Mouse (Mus musculus): ENCODE measurements around the gene Nup85. TPM values are rescaled to one million over a fixed set of nuclear protein-coding genes. Genes with fewer than 3 reads are reported as not detected.

The Nup85 gene
- total RNA-seq, 2 experiments from 2014 or later = 33.2 to 43.0 TPM

GRCm38 (mm10) chr11:115612410-115613137 lies 48.3 kb downstream of the Nup85 start, which contains the start of gene Mif4gd:
Gene Mif4gd, minus strand, starts transcription at chr11:115612969.
- DNase-seq (ENCODE audit: low spot score in 2 of 2) = peak; percentile 95 to 97

DNA sequence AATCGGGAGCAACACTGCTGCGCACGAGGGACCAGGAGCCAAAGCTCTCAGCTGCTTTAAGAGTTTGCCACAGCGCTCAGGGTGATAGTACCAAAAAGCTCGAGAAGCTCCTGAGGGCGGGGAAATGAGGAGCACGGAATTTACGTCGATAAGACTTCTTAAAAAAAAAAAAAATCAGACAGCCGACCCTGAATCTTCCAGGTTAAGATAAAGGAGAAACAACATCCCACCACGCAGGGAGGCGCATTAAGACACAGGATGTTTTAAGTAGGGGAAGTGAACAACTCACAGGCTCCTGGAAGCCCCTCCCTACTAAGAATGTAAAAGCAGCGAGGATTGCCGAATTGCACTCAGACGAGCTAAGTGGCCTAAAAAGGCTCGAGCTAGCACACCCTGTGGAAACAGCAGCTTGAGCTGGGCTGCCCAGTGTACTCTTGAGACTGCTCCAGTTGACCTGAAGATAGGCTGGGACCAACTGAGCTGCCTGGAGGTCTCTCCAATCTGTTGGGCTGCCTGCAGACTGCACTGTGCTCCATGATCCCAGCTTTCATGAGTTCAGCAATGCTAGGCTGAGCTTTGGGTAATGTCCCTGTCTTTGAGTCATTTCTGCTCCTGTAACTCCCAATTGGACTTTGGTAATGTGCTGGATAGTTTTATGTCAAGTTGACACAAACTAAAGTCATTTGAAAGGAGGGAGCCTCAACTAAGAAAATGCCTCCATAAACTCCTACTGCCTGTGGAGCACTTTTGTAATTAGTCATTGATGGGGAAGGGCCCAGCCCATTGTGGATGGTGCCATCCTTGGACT lies 49.1 kb downstream of the Nup85 start:
- no peak for DNase-seq (ENCODE audit: low spot score in 2 of 2)

- no peak for DNase-seq (ENCODE audit: low spot score in 2 of 2)
Measured at GRCm38 (mm10) chr11:115614346-115615107, 50.3 kb downstream of the Nup85 start.

DNA sequence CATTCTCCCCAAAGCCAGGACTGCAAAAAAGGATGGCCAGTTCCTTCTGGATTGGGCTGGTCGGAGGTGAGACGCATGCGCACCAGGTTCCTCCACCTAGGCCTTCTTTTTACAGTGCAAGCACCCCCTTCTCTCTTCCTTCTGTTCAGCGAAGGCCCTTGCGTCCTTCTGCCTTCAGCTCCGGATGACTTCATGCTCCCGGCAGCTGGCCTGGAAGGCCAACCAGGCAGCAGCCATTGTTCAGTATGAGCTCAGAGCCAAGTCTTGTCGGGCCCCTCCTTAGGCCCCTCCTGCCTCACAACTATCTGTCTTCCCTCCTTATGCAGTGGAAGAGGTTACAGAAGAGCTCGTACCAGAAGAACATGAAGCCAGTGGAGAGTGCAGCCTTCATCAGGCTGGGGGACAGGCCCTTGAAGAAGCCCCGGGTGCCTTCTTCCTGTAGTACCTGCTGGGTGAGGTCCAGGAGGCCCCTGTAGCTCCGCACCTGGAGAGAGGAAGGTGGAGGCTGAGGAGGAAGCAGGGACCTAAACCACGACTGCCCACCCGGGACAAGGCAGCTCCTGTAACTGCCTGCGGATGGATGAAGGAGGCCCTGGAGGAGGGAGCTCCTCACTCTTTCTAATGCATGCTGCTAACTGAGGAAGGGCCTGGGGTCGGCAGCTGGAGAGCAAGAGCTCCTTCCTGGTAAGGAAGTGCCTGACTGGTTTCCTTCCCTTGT lies 51.0 kb downstream of the Nup85 start:
- no peak for DNase-seq (ENCODE audit: low spot score in 2 of 2)

DNA sequence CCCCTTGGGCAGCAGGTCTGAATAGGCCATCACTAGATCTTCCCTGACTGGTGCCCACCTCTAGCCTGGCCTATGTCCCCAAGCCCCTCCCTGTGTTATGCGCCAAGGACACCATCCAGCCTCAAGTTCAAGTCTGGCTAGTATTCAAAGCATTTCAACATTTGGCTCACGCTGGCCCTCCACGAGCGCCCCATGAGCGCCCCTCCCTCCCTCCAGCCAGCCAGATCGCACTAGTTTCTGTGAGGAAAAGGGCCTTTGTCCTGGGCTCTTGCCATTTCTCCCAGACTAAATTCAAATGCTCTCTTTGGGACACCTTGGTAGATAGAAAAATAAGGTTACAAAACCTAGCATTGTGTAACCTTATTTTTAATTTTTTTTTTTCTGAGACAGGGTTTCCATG lies 51.6 kb downstream of the Nup85 start:
- DNase-seq (ENCODE audit: low spot score in 2 of 2) = no peak

- DNase-seq (ENCODE audit: low spot score in 2 of 2) = no peak
Measured at GRCm38 (mm10) chr11:115616371-115616770, 52.1 kb downstream of the Nup85 start.

GRCm38 (mm10) chr11:115616893-115617292 lies 52.7 kb downstream of the Nup85 start:
- no peak for DNase-seq (ENCODE audit: low spot score in 2 of 2)

GRCm38 (mm10) chr11:115618001-115618400 lies 53.8 kb downstream of the Nup85 start:
- no peak for DNase-seq (ENCODE audit: low spot score in 2 of 2)

DNA sequence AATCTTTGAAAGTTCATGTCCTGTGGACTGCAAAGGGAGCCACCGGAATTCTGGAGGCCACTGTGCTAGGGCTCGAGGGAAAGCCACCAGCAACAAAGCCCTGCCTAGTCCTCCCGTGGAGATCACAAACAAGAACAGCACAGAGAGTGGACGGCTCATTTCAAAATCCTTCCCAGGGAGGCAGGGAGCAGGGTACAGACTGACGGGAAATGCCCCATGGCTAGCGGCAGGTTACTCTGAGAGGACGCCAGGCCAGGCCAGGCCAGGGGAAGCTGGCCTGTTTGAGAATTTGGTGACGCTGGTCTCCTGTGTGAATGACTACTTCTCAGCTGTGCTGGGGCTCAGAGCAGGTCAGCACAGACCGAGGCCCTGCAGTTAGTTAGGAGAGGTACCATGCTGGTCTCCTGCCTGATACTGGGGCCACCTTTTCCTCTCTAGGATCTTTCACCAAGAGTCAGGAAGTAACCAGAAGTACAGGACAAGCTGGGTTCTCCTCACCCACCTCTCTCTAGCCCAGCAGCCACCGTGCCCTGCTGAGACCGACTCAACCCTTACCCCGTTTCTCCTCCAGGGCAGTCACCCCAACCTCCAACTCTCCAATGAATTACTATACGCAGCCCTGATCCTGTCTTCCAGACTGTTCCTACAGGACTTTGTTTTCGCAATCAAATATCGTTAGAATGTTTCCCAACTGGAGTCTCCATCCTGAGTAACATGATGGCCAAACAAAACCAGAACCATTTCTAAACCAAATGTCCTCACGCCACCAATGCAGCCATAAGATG lies 54.7 kb downstream of the Nup85 start:
- no peak for DNase-seq (ENCODE audit: low spot score in 2 of 2)

GRCm38 (mm10) chr11:115619949-115620348 lies 55.7 kb downstream of the Nup85 start:
- DNase-seq (ENCODE audit: low spot score in 2 of 2) = no peak

- no peak for DNase-seq (ENCODE audit: low spot score in 2 of 2)
Measured at GRCm38 (mm10) chr11:115623487-115624070, 59.3 kb downstream of the Nup85 start.

DNA sequence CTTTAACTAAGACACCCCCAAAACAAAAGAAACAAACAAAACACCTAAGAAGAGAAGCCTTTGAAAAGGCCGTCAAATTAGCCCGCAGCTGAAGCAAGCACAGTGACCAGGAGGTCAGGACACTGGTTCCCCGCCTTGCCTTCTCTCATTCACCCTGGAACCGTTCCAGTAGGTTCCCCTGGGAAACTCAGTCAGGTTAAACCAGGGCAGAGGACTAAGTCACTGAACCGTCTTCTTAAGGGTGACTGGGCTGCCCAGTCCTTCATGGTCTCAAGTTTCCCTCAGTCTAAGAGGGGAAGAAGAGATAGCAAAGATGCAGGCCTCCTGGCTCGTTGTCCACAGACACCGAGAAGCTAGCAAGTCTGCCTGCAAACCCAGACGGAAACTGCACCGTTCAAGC lies 61.6 kb downstream of the Nup85 start:
- no peak for DNase-seq (ENCODE audit: low spot score in 2 of 2)

GRCm38 (mm10) chr11:115626824-115627616 lies 62.8 kb downstream of the Nup85 start:
- DNase-seq (ENCODE audit: low spot score in 2 of 2) = no peak

DNA sequence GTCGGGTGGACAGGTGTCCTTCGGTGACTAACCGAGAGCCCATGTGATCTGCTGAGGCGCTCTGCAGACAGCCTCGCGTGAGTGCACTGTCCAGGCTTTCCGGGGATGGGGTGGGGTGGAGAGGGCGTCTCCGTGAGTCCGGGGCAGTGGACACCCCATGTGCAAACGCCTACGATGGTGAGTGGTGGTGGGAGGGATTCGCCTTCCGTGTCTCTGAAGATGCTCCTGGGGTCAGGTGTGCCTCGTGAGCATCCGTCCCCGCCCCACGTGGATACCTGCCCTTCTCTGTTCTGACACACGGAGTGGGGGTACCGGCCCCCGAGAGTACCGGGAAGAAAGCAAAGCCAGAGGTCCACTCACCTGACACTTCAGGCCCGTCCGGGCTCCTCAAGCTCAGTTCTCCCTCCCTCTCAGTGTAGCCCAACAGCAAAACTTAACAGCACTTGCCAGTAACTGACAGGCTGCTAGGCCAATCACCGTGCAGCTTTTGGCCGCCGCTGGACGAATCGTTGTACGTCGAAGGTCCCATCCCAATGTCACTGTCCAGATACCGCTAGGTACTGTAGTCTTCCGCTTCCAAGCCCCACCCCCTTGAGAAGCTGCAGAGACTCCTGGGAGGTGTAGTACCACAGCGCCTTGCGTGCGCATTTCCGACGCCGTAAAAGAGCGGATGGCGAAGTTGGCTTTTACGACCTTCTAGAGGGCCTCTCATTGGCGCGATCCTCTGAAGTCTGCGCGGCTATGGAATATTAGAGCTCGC lies 63.7 kb downstream of the Nup85 start, which contains the start of gene Slc25a19:
Slc25a19 (minus strand) TSS at position 591 of the 760 bp plus-strand sequence.
- peak; percentile 95 for DNase-seq (ENCODE audit: low spot score in 2 of 2)

DNA sequence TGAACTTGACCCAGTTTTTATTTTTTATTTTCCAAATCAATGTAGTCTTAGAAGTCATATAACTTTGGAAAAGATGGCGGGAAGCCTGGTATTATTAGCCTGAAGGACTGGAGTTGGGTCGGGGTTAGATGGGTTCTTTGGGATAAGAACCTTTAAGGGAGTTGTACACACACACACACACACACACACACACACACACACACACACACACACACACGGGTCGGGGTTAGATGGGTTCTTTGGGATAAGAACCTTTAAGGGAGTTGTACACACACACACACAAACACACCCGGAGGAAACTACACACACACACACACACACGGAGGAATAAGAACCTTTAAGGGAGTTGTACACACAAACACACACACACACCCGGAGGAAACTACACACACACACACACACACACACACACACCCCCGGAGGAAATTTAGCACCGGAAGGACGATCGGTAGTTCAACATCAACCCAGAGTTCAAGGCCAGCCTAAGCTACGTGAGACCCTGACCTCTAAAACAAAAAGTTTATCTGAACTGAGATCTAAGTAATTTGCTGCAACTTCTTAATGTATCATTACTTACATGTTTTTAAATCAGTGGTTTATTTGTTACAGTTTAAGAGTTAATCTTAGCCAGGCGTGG lies 64.3 kb downstream of the Nup85 start:
- no peak for DNase-seq (ENCODE audit: low spot score in 2 of 2)

- DNase-seq (ENCODE audit: low spot score in 2 of 2) = no peak
Measured at GRCm38 (mm10) chr11:115629734-115630531, 65.7 kb downstream of the Nup85 start.

All from adrenal gland, adult 18-20 months (tissue).